Mouse (Mus musculus): ENCODE measurements around the gene Gm3448. TPM values are rescaled to one million over a fixed set of nuclear protein-coding genes. Genes with fewer than 3 reads are reported as not detected.
"Not testable (repeated sequence)": the region's sequence is repeated elsewhere in the genome, so short reads cannot be mapped to it uniquely, and the experiment has no call there.

Gene Gm3448
- polyA plus RNA-seq, 1 experiment: 0.27 TPM

- no CpG with 5 or more reads among the region's 44 CpGs for WGBS
- not testable (repeated sequence) for DNase-seq (ENCODE audit: low read depth, low spot score)
Observed at GRCm38 (mm10) chr17:14961557-14962154, 79.7 kb downstream of the Gm3448 start.

GRCm38 (mm10) chr17:14960951-14961556 lies 80.3 kb downstream of the Gm3448 start, which contains the start of gene Phf10:
Gene Phf10 (minus strand): TSS chr17:14961273.
- not testable (repeated sequence) for DNase-seq (ENCODE audit: low read depth, low spot score)
- WGBS: 10% methylated on average over 63 of the region's 100 CpGs

- under 1% methylated on average over 21 of the region's 23 CpGs for WGBS
- DNase-seq (ENCODE audit: low read depth, low spot score): no peak
Observed at GRCm38 (mm10) chr17:14960520-14960919, 80.8 kb downstream of the Gm3448 start.

GRCm38 (mm10) chr17:14959979-14960378 lies 81.4 kb downstream of the Gm3448 start:
- DNase-seq (ENCODE audit: low read depth, low spot score): no peak
- WGBS: 16% methylated on average over 3 of the region's 3 CpGs

- 80% methylated on average over 5 of the region's 5 CpGs for WGBS
- no peak for DNase-seq (ENCODE audit: low read depth, low spot score)
Observed at GRCm38 (mm10) chr17:14958686-14959327, 82.5 kb downstream of the Gm3448 start.

GRCm38 (mm10) chr17:14953452-14953851 lies 87.9 kb downstream of the Gm3448 start:
- DNase-seq (ENCODE audit: low read depth, low spot score): no peak
- WGBS: 89% methylated on average over 8 of the region's 8 CpGs

- no peak for DNase-seq (ENCODE audit: low read depth, low spot score)
- WGBS: 56% methylated on average over 7 of the region's 7 CpGs
Observed at GRCm38 (mm10) chr17:14949161-14949827, 92.0 kb downstream of the Gm3448 start.

Other genes with a start within 250 kb of the Gm3448 start
- gene Wdr27, start 98.4 kb downstream of the Gm3448 start, polyA plus RNA-seq (2012; rRNA removed): 1.5 and 2.2 TPM in 2 replicates
- 13.0 and 18.3 TPM in 2 replicates for gene 1600012H06Rik, start 98.4 kb downstream of the Gm3448 start, polyA plus RNA-seq (2012; rRNA removed)
- 19.8 and 20.2 TPM in 2 replicates for gene Phf10, start 80.3 kb downstream of the Gm3448 start, polyA plus RNA-seq (2012; rRNA removed)
- gene 9030025P20Rik, start 63.1 kb downstream of the Gm3448 start, polyA plus RNA-seq (2012; rRNA removed): 5.7 and 7.9 TPM in 2 replicates
- 0.40 TPM in 1 of 2 replicates, not detected in the other for gene Gm3417, start 62.7 kb downstream of the Gm3448 start, polyA plus RNA-seq (2012; rRNA removed)
- 0.88 and 1.6 TPM in 2 replicates for gene Gm3435, start 31.4 kb downstream of the Gm3448 start, polyA plus RNA-seq (2012; rRNA removed)
- gene Ermard, start 329 bp downstream of the Gm3448 start, polyA plus RNA-seq (2012; rRNA removed): 28.3 and 33.2 TPM in 2 replicates
- not detected in 2 replicates for gene Tcte3, start within 50 bp of the Gm3448 start, polyA plus RNA-seq (2012; rRNA removed)